ENCODE assay signal across 11 mouse cellular contexts in the genomic region with DNA sequence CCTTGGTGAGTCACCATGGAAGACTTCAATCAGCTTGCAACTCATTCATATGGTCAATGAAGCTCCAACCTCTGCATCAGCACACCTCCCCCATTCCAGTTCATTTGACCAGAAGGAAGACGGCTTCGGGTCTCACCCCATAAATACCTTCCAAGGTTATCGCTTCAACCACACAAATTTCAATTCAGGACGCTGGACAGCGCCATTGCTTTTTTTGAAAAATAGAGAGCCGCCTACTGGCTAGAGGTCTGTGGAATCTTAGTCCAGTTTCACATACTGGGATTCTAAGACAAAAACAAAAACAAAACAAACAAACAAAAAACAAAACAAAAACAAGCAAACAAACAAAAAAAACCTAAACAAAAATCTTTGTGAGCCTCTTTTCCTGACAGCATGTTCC. TPM values are rescaled to one million over a fixed set of nuclear protein-coding genes. Genes with fewer than 3 reads are reported as not detected.
A peak's percentile ranks its signal among the peaks of the same experiment; 100 is the strongest.
DNase-seq lines count a peak whose midpoint lies in the region; ATAC-seq and TF ChIP-seq lines count a peak whose summit lies in the region.
"Had no signal": no experiment of that assay in that cellular context is flagged by ENCODE, and none has a peak within 500 bp of the region (broad histone marks: within the 10 kb centered on the region; RNA-seq: fewer than 3 reads in every experiment).

No protein-coding gene starts in this region.

- no peak overlapping the region for H3K4me3 ChIP-seq in lung, embryonic 14.5 days (ENCODE audit: low read depth, low read length)
- H3K4me3 ChIP-seq in limb, embryonic 10.5 days = no peak overlapping the region
- H3K4me3 ChIP-seq: embryonic facial prominence, embryonic 13.5 days; liver, embryonic 13.5 days; neural tube, embryonic 13.5 days had no signal

- WGBS in lung, embryonic 14.5 days = 17% methylated on average over 6 of the region's 6 CpGs
- WGBS in limb, embryonic 10.5 days = 24% methylated on average over 6 of the region's 6 CpGs

- H3K27ac ChIP-seq in lung, embryonic 14.5 days (ENCODE audit: low read depth) = no peak overlapping the region
- H3K27ac ChIP-seq in limb, embryonic 10.5 days = no peak overlapping the region
- H3K27ac ChIP-seq: embryonic facial prominence, embryonic 13.5 days; liver, embryonic 13.5 days; neural tube, embryonic 13.5 days had no signal

- intact Hi-C loops in gastrocnemius, postnatal 14 days (cut with DNase I; ENCODE audit: low total_unique reads) = no loop called here

- no peak overlapping the region for H3K4me2 ChIP-seq in lung, embryonic 14.5 days
- H3K4me2 ChIP-seq: embryonic facial prominence, embryonic 13.5 days; liver, embryonic 13.5 days; neural tube, embryonic 13.5 days had no signal

- H3K9ac ChIP-seq in lung, embryonic 14.5 days = no peak overlapping the region
- H3K9ac ChIP-seq: embryonic facial prominence, embryonic 13.5 days; liver, embryonic 13.5 days; neural tube, embryonic 13.5 days had no signal

- H3K27me3 ChIP-seq in lung, embryonic 14.5 days (ENCODE audit: insufficient read depth, low read length) = no peaks in the 10 kb centered on the region
- H3K27me3 ChIP-seq in limb, embryonic 10.5 days (ENCODE audit: low read depth, poor library complexity, severe bottlenecking) = no peaks in the 10 kb centered on the region
- H3K27me3 ChIP-seq: embryonic facial prominence, embryonic 13.5 days; liver, embryonic 13.5 days; neural tube, embryonic 13.5 days had no signal

- no peaks in the 10 kb centered on the region for H3K9me3 ChIP-seq in lung, embryonic 14.5 days (ENCODE audit: low read depth, low read length)
- no peaks in the 10 kb centered on the region for H3K9me3 ChIP-seq in limb, embryonic 10.5 days (replicated peaks)
- H3K9me3 ChIP-seq: embryonic facial prominence, embryonic 13.5 days; liver, embryonic 13.5 days; neural tube, embryonic 13.5 days had no signal

- no peaks in the 10 kb centered on the region for H3K36me3 ChIP-seq in lung, embryonic 14.5 days (ENCODE audit: insufficient read depth)
- no peaks in the 10 kb centered on the region for H3K36me3 ChIP-seq in limb, embryonic 10.5 days
- H3K36me3 ChIP-seq: embryonic facial prominence, embryonic 13.5 days; liver, embryonic 13.5 days; neural tube, embryonic 13.5 days had no signal

- DNase-seq in gastrocnemius, postnatal 10 days = peak; percentile 19
- no peak for DNase-seq in gastrocnemius, postnatal 14 days
- peak; percentile 87 for DNase-seq in lung, embryonic 14.5 days
- DNase-seq in lung, postnatal 4 days = no peak
- DNase-seq in R1 (ENCODE audit: low read depth, low spot score) = peak; percentile 58
- DNase-seq in limb, embryonic 10.5 days (ENCODE audit: low spot score) = peak; percentile 73
- no peak for DNase-seq in natural killer cell, adult 2 months (ENCODE audit: low spot score in 2 of 2)
- no peak for DNase-seq in gastrocnemius, postnatal 25 days
- DNase-seq: liver, embryonic 13.5 days had no signal

- no peaks in the 10 kb centered on the region for H3K4me1 ChIP-seq in lung, embryonic 14.5 days (ENCODE audit: insufficient read depth)
- H3K4me1 ChIP-seq in limb, embryonic 10.5 days = no peaks in the 10 kb centered on the region
- H3K4me1 ChIP-seq: embryonic facial prominence, embryonic 13.5 days; liver, embryonic 13.5 days; neural tube, embryonic 13.5 days had no signal

- ATAC-seq in lung, embryonic 14.5 days (ENCODE audit: insufficient read depth) = no peak

- peak; percentile 53 for TF ChIP-seq CTCF in lung, embryonic 14.5 days (IDR thresholded peaks at IDR 0.05; ENCODE audit: low read depth)

RNA-seq across cellular contexts. Expression of gene Kcnmb2, which starts 39.2 kb away (rescaled TPM):
- under 1 TPM; 0.31 to 0.86 TPM for total RNA-seq in gastrocnemius, postnatal 10 days (2021)
- under 1 TPM; 0.47 to 0.58 TPM for total RNA-seq in gastrocnemius, postnatal 14 days (2021)
- 0.18 and 0.59 TPM in 2 replicates for polyA plus RNA-seq in lung, embryonic 14.5 days (2014; fragmentation: Nextera tagmentation; extraction: Ambion mirVana)
- 0.09 and 0.53 TPM in 2 replicates for polyA plus RNA-seq in limb, embryonic 10.5 days (2016; fragmentation: Nextera tagmentation; extraction: Ambion mirVana)
- under 1 TPM in 1 of 2 experiments, not detected in 1; 0.29 TPM for total RNA-seq in gastrocnemius, postnatal 25 days (2021)

Comparison
In these comparisons a context has a peak if more than half of its experiments do, and no peak if none do; other contexts are left out.
1. DNase-seq: peak in gastrocnemius, postnatal 10 days (single experiment), lung, embryonic 14.5 days (single experiment), R1 (single experiment) and limb, embryonic 10.5 days (single experiment); none in gastrocnemius, postnatal 14 days (single experiment), lung, postnatal 4 days (0 of 2), natural killer cell, adult 2 months (0 of 2) and gastrocnemius, postnatal 25 days (single experiment).